Mouse (Mus musculus): ENCODE measurements at regions not wholly inside any gene's neighbourhood (a gene's known extent, or its start where the extent isn't known, plus 50 kb on each side); places are given as distances from the start of the nearest gene placed in this dataset.

GRCm38 (mm10) chr17:4199698-4200153, 503.7 kb upstream of the Nox3 start:
- DNase-seq (ENCODE audit: low read depth), result no peak

- no peak for DNase-seq (ENCODE audit: low read depth)
Measured at GRCm38 (mm10) chr17:4201300-4201699, 505.2 kb upstream of the Nox3 start.

GRCm38 (mm10) chr17:4208142-4208925, 512.3 kb upstream of the Nox3 start:
- no peak for DNase-seq (ENCODE audit: low read depth)

- DNase-seq (ENCODE audit: low read depth), result no peak
Measured at GRCm38 (mm10) chr17:4209650-4210049, 513.6 kb upstream of the Nox3 start.

- no peak for DNase-seq (ENCODE audit: low read depth)
Measured at GRCm38 (mm10) chr17:4212586-4212985, 516.5 kb upstream of the Nox3 start.

GRCm38 (mm10) chr17:4214970-4215369, 518.9 kb upstream of the Nox3 start:
- no peak for DNase-seq (ENCODE audit: low read depth)

- no peak for DNase-seq (ENCODE audit: low read depth)
Measured at GRCm38 (mm10) chr17:4216203-4216602, 520.1 kb upstream of the Nox3 start.

GRCm38 (mm10) chr17:4216750-4217149, 520.7 kb upstream of the Nox3 start:
- no peak for DNase-seq (ENCODE audit: low read depth)

GRCm38 (mm10) chr17:4220661-4221360, 524.8 kb upstream of the Nox3 start:
- DNase-seq (ENCODE audit: low read depth), result no peak

- DNase-seq (ENCODE audit: low read depth), result no peak
Measured at GRCm38 (mm10) chr17:4227889-4228288, 531.8 kb upstream of the Nox3 start.

GRCm38 (mm10) chr17:4229969-4230368, 533.9 kb upstream of the Nox3 start:
- DNase-seq (ENCODE audit: low read depth), result no peak

GRCm38 (mm10) chr17:4250476-4250875, 554.4 kb upstream of the Nox3 start:
- no peak for DNase-seq (ENCODE audit: low read depth)

GRCm38 (mm10) chr17:4265471-4265870, 569.4 kb upstream of the Nox3 start:
- no peak for DNase-seq (ENCODE audit: low read depth)

- no peak for DNase-seq (ENCODE audit: low read depth)
Measured at GRCm38 (mm10) chr17:4265946-4266345, 569.9 kb upstream of the Nox3 start.

GRCm38 (mm10) chr17:4266487-4266886, 570.4 kb upstream of the Nox3 start:
- DNase-seq (ENCODE audit: low read depth), result no peak

GRCm38 (mm10) chr17:4268380-4268779, 572.3 kb upstream of the Nox3 start:
- no peak for DNase-seq (ENCODE audit: low read depth)

GRCm38 (mm10) chr17:4272456-4272855, 576.4 kb upstream of the Nox3 start:
- DNase-seq (ENCODE audit: low read depth), result no peak

GRCm38 (mm10) chr17:4276722-4277121, 580.7 kb upstream of the Nox3 start:
- DNase-seq (ENCODE audit: low read depth), result no peak

- no peak for DNase-seq (ENCODE audit: low read depth)
Measured at GRCm38 (mm10) chr17:4278239-4278827, 582.3 kb upstream of the Nox3 start.

GRCm38 (mm10) chr17:4281451-4281850, 585.4 kb upstream of the Nox3 start:
- no peak for DNase-seq (ENCODE audit: low read depth)

GRCm38 (mm10) chr17:4291418-4291817, 595.4 kb upstream of the Nox3 start:
- DNase-seq (ENCODE audit: low read depth), result no peak

GRCm38 (mm10) chr17:4296521-4297155, 600.6 kb upstream of the Nox3 start:
- no peak for DNase-seq (ENCODE audit: low read depth)

GRCm38 (mm10) chr17:4297156-4297535, 601.1 kb upstream of the Nox3 start:
- no peak for DNase-seq (ENCODE audit: low read depth)

Measured in induced T-regulatory cell, adult 2 months (primary cell).